Mouse (Mus musculus) heart, adult 2 months (tissue): ENCODE measurements around the gene Zxdc.

Experiments used
- CTCF ChIP-seq: fragments of 200-600 bp; IDR thresholded peaks from 2 replicates; pipeline ENCODE4 v1.8.1; 2022; ENCODE audit warnings: antibody characterized with exemption, mild to moderate bottlenecking, moderate library complexity
- EP300 ChIP-seq: fragments of 200-500 bp; IDR thresholded peaks from 2 replicates; pipeline ENCODE4 v1.6.1; 2011; ENCODE audit warnings: low read depth, low read length, control low read depth; ENCODE audit not compliant: insufficient read depth
- POLR2A ChIP-seq: fragments of 200-500 bp; IDR thresholded peaks from 2 replicates; pipeline ENCODE4 v1.6.1; 2011; ENCODE audit warnings: mild to moderate bottlenecking, low read depth, low read length, control low read depth; ENCODE audit not compliant: insufficient read depth

GRCm38 (mm10) chr6:90446883-90447282 lies 77.6 kb downstream of the Zxdc start:
- no peak for TF ChIP-seq POLR2A
- TF ChIP-seq EP300 = no peak
- no peak for TF ChIP-seq CTCF
